Mouse (Mus musculus) lung, embryonic 16.5 days (tissue): ENCODE results near the gene Zzz3. TPM values are rescaled to one million over a fixed set of nuclear protein-coding genes. Genes with fewer than 3 reads are reported as not detected.

Experiments used
- ATAC-seq: fragments of 200-750 bp; cut with Nextera tagmentation; 2 replicates; pipeline ENCODE4 v1.8.0; 2017; ENCODE audit warnings: low read depth, mild to moderate bottlenecking, moderate library complexity
- H3K27ac ChIP-seq: fragments of 300-500 bp; sonication (generic); 2 replicates; pipeline ENCODE4 v1.5.1; 2014; ENCODE audit warnings: mild to moderate bottlenecking, control low read depth, low read length
- H3K27me3 ChIP-seq: fragments of 300-500 bp; sonication (generic); 2 replicates; pipeline ENCODE4 v1.6.1; 2014; ENCODE audit warnings: low read depth, low read length, mixed read lengths; ENCODE audit not compliant: control insufficient read depth, insufficient read depth
- H3K36me3 ChIP-seq: fragments of 300-500 bp; sonication (generic); 2 replicates; pipeline ENCODE4 v1.6.1; 2014; ENCODE audit warnings: low read length; ENCODE audit not compliant: control insufficient read depth, insufficient read depth
- H3K4me1 ChIP-seq: fragments of 300-500 bp; sonication (generic); replicated peaks from 2 replicates; pipeline ENCODE4 v1.6.1; 2014; ENCODE audit warnings: low read length, mixed read lengths; ENCODE audit not compliant: control insufficient read depth, insufficient read depth
- H3K4me2 ChIP-seq: fragments of 300-500 bp; sonication (generic); 2 replicates; pipeline ENCODE4 v1.6.1; 2014; ENCODE audit warnings: low read depth, low read length, control low read depth
- H3K4me3 ChIP-seq: fragments of 300-500 bp; sonication (generic); 2 replicates; pipeline ENCODE4 v1.5.1; 2014; ENCODE audit warnings: mild to moderate bottlenecking, low read length, control low read depth
- H3K9ac ChIP-seq: fragments of 300-500 bp; sonication (generic); 2 replicates; pipeline ENCODE4 v1.6.1; 2014; ENCODE audit warnings: low read length, control low read depth
- H3K9me3 ChIP-seq: fragments of 300-500 bp; sonication (generic); 2 replicates; pipeline ENCODE4 v1.6.1; 2016; ENCODE audit warnings: low read length; ENCODE audit not compliant: control insufficient read depth
- WGBS: fragments of 180-500 bp; shearing (Covaris S2); extraction: QIAGEN DNeasy Blood & Tissue Kit; methylation state at CpG from one replicate; pipeline ENCODE4 v1.1.7; 2014; 5-methylcytosine and 5-hydroxymethylcytosine counted together
- polyA plus RNA-seq: library from polyadenylated mRNA; unstranded; fragments of >200 nt; fragmentation: Nextera tagmentation; extraction: Ambion mirVana; gene quantifications from 2 replicates; pipeline ENCODE4 v1.2.1, GENCODE M21; 2015

The Zzz3 gene
- polyA plus RNA-seq, 1 experiment from 2014 or later, result 42.3 TPM

- peak overlapping the region; percentile 83 for H3K4me2 ChIP-seq
These were observed 83.5 kb downstream of the Zzz3 start for GRCm38 (mm10) chr3:152478599-152479435.

GRCm38 (mm10) chr3:152480336-152480735, 85.1 kb downstream of the Zzz3 start:
- no peak overlapping the region for H3K27ac ChIP-seq
- H3K9ac ChIP-seq, result no peak overlapping the region
- H3K9me3 ChIP-seq, result no peaks in the 10 kb centered on the region
- H3K4me3 ChIP-seq, result no peak overlapping the region
- H3K4me2 ChIP-seq, result no peak overlapping the region
- peaks cover 15% of the 10 kb centered on the region for H3K4me1 ChIP-seq
- no peaks in the 10 kb centered on the region for H3K27me3 ChIP-seq
- no peak for ATAC-seq
- no peaks in the 10 kb centered on the region for H3K36me3 ChIP-seq
- WGBS, result 91% methylated on average over 6 of the region's 6 CpGs

More at GRCm38 (mm10) chr3:152478599-152479435, 83.5 kb downstream of the Zzz3 start:
- Histone ChIP-seq H3K4me1 (peaks cover 17% of the 10 kb centered on the region), H3K9me3 (no peaks in the 10 kb centered on the region), H3K27ac (peak overlapping the region; percentile 51), H3K27me3 (no peaks in the 10 kb centered on the region), H3K4me3 (peak overlapping the region; percentile 46), H3K36me3 (no peaks in the 10 kb centered on the region), H3K9ac (peak overlapping the region; percentile 55)
- ATAC-seq, result peak; percentile 80
- 1% methylated on average over 13 of the region's 16 CpGs for WGBS

GRCm38 (mm10) chr3:152482182-152482581, 86.9 kb downstream of the Zzz3 start:
- H3K9ac ChIP-seq, result no peak overlapping the region
- no peak overlapping the region for H3K27ac ChIP-seq
- 78% methylated on average over 8 of the region's 8 CpGs for WGBS
- H3K4me2 ChIP-seq, result no peak overlapping the region
- no peaks in the 10 kb centered on the region for H3K9me3 ChIP-seq
- no peaks in the 10 kb centered on the region for H3K27me3 ChIP-seq
- ATAC-seq, result no peak
- no peak overlapping the region for H3K4me3 ChIP-seq
- no peaks in the 10 kb centered on the region for H3K36me3 ChIP-seq
- peaks cover 13% of the 10 kb centered on the region for H3K4me1 ChIP-seq

GRCm38 (mm10) chr3:152483800-152484199, 88.5 kb downstream of the Zzz3 start:
- H3K27ac ChIP-seq, result no peak overlapping the region
- H3K4me1 ChIP-seq, result peaks cover 5% of the 10 kb centered on the region; the same call in 1 of the 2 replicates
- H3K36me3 ChIP-seq, result no peaks in the 10 kb centered on the region
- ATAC-seq, result no peak
- H3K27me3 ChIP-seq, result no peaks in the 10 kb centered on the region
- H3K4me2 ChIP-seq, result no peak overlapping the region
- H3K9ac ChIP-seq, result no peak overlapping the region
- H3K4me3 ChIP-seq, result no peak overlapping the region
- no peaks in the 10 kb centered on the region for H3K9me3 ChIP-seq
- WGBS, result 18% methylated on average over 7 of the region's 7 CpGs

GRCm38 (mm10) chr3:152484206-152484605, 88.9 kb downstream of the Zzz3 start:
- H3K27ac ChIP-seq, result no peak overlapping the region
- no peak overlapping the region for H3K9ac ChIP-seq
- ATAC-seq, result 0 out of 2 replicates have a peak, but pooled peaks have one; percentile 29
- WGBS, result 31% methylated on average over 6 of the region's 6 CpGs
- H3K36me3 ChIP-seq, result no peaks in the 10 kb centered on the region
- H3K27me3 ChIP-seq, result no peaks in the 10 kb centered on the region
- H3K9me3 ChIP-seq, result no peaks in the 10 kb centered on the region
- peaks cover 5% of the 10 kb centered on the region; the same call in 1 of the 2 replicates for H3K4me1 ChIP-seq
- H3K4me3 ChIP-seq, result no peak overlapping the region
- no peak overlapping the region for H3K4me2 ChIP-seq

GRCm38 (mm10) chr3:152488964-152489363, 93.7 kb downstream of the Zzz3 start:
- Histone ChIP-seq H3K27ac (no peak overlapping the region), H3K4me1 (peaks cover 1% of the 10 kb centered on the region; the same call in 1 of the 2 replicates), H3K4me3 (no peak overlapping the region), H3K9ac (no peak overlapping the region), H3K36me3 (no peaks in the 10 kb centered on the region), H3K9me3 (no peaks in the 10 kb centered on the region), H3K27me3 (no peaks in the 10 kb centered on the region), H3K4me2 (no peak overlapping the region)
- WGBS, result 86% methylated on average over 4 of the region's 4 CpGs
- ATAC-seq, result no peak

- Histone ChIP-seq H3K4me3 (no peak overlapping the region), H3K9ac (no peak overlapping the region), H3K4me2 (no peak overlapping the region), H3K9me3 (no peaks in the 10 kb centered on the region), H3K27ac (no peak overlapping the region), H3K4me1 (peaks cover 5% of the 10 kb centered on the region), H3K27me3 (no peaks in the 10 kb centered on the region), H3K36me3 (no peaks in the 10 kb centered on the region)
- no peak for ATAC-seq
- WGBS, result 78% methylated on average over 5 of the region's 5 CpGs
These were observed 95.2 kb downstream of the Zzz3 start for GRCm38 (mm10) chr3:152490423-152490822.

GRCm38 (mm10) chr3:152492241-152492640, 97.0 kb downstream of the Zzz3 start:
- Histone ChIP-seq H3K4me3 (no peak overlapping the region), H3K27me3 (no peaks in the 10 kb centered on the region), H3K27ac (no peak overlapping the region), H3K36me3 (no peaks in the 10 kb centered on the region), H3K9ac (no peak overlapping the region), H3K4me1 (peaks cover 5% of the 10 kb centered on the region), H3K4me2 (no peak overlapping the region), H3K9me3 (no peaks in the 10 kb centered on the region)
- WGBS, result 48% methylated on average over 6 of the region's 6 CpGs
- peak; percentile 39; the same call in 1 of the 2 replicates for ATAC-seq

GRCm38 (mm10) chr3:152493813-152494212, 98.5 kb downstream of the Zzz3 start:
- ATAC-seq, result no peak
- no peaks in the 10 kb centered on the region for H3K27me3 ChIP-seq
- peaks cover 5% of the 10 kb centered on the region for H3K4me1 ChIP-seq
- H3K4me3 ChIP-seq, result no peak overlapping the region
- H3K36me3 ChIP-seq, result no peaks in the 10 kb centered on the region
- no peak overlapping the region for H3K9ac ChIP-seq
- H3K9me3 ChIP-seq, result no peaks in the 10 kb centered on the region
- 28% methylated on average over 2 of the region's 2 CpGs for WGBS
- H3K27ac ChIP-seq, result no peak overlapping the region
- H3K4me2 ChIP-seq, result no peak overlapping the region
